Mouse (Mus musculus) T-helper 2 cell (primary cell): Measurements from ENCODE around the gene Lcn2.

Experiments
- in situ Hi-C: fragments of 300-600 bp; cut with MboI, MseI; formaldehyde crosslinking; loops from one replicate; pipeline ENCODE4 v1.15.1; 2025; ENCODE audit warnings: high pct_unique_total_duplicates

Lcn2 gene

DNA sequence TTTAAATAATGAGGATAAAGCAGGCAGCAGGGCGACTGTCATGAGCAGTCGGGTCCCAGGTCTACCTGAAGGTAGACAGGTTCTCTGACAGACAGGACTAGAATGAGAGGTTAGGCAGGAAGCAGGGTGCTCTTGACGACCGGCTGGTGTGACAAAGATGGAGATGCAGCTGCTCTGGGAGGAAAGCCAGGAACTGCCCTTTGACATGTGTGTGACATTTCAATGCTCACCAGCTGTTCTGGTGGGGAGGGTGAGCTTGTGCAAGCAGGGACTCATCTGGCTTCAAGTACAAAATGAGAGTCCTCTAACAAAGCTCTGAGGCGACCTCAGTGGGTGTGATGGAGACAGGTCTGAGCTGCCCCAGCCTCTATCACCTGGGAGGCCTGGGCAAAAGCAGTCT, 25.9 kb upstream of the Lcn2 start:
- in situ Hi-C loops = no loop called here

DNA sequence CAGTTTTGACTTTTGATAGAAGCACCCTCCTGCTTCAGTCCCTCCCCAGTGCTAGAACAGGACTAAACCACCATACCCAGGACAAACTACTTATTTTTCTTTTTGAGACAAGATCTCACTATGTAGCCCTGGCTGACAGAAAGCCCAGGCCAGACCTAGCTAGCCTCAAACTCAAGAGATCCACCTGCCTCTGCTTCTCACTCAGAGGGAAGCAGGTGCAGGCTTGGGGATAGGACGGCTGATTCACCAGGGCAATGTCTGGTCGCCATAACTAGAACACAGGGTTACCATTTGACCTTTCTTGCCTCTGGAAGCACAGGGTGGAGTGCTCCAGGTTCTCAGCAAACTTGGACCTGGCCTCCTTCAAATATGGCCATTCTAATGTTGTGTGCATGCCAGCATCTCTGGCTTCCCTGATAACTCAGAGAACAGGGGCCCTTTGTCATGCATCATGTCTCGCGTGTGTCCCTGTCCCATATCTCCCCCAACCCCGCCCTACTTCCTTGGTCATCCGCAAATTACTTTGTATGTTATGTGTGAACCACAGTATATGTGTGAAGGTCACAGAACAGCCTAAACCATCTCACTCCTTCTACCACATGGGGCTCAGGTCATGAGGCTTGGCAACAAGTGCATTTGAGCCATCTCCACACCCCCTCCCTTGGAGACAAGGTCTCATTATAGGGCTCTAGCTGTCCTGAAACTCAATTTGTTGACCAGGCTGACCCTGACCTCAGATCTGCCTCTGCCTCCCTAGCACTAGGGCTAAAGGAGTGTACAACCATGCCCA, 24.9 kb upstream of the Lcn2 start:
- in situ Hi-C loops = no loop called here

DNA sequence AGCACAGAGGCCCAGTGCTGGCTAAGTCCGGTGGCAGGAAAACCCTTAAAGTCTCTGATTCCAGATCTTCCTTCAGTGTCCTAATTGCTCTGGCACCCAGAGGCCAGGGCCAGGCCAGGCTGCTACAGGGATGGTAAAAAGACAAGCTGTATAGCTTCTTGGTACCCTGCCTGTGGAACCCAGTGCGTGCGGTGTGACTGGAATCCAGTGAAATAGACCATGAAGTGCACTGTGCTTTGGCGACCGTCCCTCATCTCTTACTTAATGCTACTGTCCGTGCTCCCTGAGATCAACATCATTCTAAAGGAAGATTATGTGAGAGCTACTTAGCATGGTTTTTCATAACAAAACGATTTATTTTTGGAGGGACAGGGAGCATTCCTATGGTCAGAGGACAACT, 23.4 kb upstream of the Lcn2 start:
- in situ Hi-C loops = no loop called here

DNA sequence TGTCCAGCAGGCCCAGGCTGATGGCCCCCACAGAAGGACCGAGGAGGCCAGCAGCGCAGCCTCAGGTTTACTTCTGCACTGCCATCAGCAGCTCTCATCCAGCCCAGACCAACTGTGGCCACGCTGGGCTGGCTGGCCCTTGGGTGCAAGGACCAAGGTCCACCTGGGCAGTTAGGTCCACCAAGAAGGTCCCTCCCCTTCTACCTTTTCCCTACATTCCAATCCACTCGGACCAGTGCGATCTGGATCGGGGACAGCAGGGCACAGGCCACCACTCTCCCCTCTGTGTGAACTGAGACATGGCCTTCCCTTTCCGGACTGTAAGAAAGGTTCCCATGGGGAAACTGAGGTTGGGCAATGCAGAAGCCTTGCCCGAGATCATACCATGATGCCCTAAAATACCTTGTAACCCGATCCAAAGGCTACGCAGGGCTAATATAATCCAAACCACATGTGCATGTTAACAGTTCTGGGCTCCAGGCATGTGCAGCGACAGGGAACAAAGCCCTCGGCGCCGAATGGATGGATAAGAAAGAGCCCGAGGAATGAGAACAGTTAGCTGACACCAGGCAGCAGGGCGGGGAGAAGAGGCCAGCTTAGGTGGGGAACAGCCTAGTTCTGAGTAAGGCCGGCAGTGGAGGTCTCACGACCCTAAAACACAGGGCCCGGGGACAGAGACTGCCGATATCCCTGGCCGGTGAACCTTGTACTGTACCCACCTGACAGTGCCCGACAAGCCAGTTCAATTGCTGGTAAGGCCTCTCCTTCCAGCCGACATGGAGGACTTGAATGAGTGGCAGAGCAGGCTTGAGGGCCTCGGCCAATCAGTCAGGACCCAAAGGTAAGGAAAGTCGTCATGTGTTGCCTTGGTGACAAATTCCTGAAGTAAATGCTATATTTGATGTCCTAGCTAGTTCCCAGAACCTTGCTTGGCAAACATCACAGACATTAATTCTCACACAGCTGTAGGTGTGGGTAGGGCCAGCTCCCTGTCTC, 20.7 kb upstream of the Lcn2 start:
- in situ Hi-C loops = loop anchor here (5.0 kb wide), 1 partner anchor 79 kb away; no protein-coding TSS in a partner anchor

GRCm38 (mm10) chr2:32407144-32407824, 19.2 kb upstream of the Lcn2 start:
- in situ Hi-C loops = loop anchor here (5.0 kb wide), 1 partner anchor 80 kb away; no protein-coding TSS in a partner anchor

DNA sequence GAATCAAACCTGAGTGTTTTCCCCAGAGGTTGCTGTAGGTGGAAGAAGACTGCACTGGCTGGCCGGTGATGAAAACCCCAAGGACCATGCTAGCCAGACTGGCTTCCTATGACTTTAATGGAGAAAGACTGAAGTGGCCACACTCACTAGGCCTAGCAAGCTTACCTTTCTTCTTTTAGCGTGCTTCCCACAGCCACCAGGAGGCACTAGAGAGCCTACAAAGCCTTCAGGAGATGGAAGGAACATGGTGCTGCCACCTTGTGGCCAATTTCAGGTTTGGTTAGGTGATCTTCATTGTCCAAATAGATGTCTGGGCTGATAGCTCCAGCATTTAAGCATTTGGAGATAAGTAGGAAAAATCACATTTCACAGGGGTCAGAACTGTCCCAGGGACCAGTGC, 16.6 kb upstream of the Lcn2 start:
- in situ Hi-C loops = loop anchor here (5.0 kb wide), 1 partner anchor 83 kb away; no protein-coding TSS in a partner anchor

- in situ Hi-C loops = no loop called here
Measured at GRCm38 (mm10) chr2:32396695-32397094, 8.6 kb upstream of the Lcn2 start.

GRCm38 (mm10) chr2:32395946-32396621, 8.0 kb upstream of the Lcn2 start:
- in situ Hi-C loops = no loop called here

GRCm38 (mm10) chr2:32395484-32395945, 7.5 kb upstream of the Lcn2 start, which contains the start of gene Ptges2:
TSS of gene Ptges2 (plus strand) at chr2:32395896.
- in situ Hi-C loops = no loop called here

DNA sequence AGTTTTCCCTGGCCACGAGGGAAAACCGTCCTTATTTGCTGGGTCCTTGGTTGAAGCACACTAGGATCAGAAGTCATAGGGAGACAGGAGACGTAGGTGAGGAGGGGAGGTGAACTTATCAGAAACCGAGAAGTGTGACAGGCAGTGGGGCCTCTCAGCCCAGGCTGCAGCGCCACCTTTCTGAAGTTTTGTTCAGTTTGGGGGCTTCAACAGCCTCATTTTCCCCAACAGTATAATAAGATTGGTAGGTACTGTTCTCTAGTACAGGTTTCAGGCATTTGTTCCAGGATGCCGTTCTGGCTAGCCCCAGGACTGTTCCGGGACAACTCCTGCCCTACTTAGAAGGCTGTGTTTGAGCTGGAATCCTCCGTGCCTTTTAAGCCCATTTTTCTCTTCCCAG, 6.9 kb upstream of the Lcn2 start:
- in situ Hi-C loops = no loop called here

DNA sequence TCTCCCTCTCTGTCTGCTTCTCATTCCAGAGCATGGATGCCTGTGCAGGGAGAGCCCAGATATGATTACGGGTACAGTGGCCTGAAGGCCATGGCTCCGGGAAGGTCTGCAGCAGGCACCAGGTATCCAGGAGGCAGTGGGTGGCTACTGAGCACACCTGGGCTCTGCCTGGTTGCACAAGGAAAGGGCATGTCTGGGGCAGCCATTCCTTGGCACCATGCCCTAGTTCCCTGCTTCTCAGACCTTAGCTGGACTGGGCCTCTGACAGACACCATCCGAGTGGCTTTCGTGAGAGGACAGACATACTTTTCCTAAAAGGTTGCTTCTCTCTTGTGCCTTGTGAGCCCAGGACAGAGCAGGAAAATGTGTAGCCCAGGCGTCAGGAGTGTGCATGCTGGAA, 4.0 kb upstream of the Lcn2 start:
- in situ Hi-C loops = no loop called here

GRCm38 (mm10) chr2:32390871-32391270, 2.8 kb upstream of the Lcn2 start:
- in situ Hi-C loops = no loop called here

- in situ Hi-C loops = no loop called here
Measured at GRCm38 (mm10) chr2:32389157-32389556, 1.1 kb upstream of the Lcn2 start.

DNA sequence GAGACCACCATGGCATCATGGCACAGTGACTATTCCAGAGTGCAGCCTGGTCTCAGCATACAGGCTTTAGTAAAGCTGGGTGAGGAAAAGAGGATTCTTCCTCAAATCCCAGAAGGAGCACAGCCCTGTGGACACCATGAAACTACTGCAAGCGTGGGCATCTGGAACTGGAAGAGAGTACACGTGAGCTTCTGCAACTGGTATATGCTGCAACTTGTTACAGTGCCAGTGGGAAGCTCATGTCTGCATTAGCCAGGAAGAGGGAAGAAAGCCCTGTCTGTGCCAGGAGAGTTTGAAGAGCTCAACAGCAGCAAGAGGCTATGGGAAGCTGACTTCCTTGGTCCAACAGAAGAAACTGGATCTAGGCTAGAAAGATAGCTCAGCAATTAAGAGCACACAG, 5.4 kb downstream of the Lcn2 start:
- in situ Hi-C loops = no loop called here

GRCm38 (mm10) chr2:32381775-32382223, 6.3 kb downstream of the Lcn2 start, which contains the start of gene 1110008P14Rik:
TSS of gene 1110008P14Rik (minus strand) at chr2:32381938.
- in situ Hi-C loops = no loop called here

DNA sequence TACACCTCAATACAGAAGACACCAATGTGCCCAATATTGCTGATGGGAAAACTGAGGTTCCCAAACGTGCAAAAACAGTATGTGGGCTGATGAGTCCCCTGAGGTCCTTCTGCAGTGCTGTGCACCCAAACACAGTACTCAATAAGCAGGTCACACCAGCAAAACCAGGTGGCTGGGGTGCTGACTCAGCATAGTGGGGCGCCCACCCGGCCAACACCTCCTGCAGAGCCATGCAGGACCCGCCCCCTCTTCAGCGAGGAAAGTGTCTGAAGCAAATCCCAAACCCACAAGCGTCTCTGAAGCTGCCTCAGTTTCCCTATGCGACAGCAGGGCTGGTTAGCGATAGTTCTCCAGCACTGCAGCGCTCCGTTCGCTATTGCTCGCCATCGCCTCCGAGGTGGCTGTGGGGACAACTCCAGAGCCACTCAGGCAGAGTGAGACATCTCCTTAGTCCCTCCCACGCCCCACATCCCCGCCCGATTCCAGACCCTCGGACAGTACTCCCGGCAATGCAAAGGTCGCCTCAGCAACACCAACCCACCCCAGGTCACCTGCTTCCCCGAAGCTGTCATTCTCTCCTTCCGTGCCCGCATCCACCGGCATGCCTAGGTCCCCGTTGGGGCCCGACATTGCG, 6.8 kb downstream of the Lcn2 start:
- in situ Hi-C loops = no loop called here

- in situ Hi-C loops = no loop called here
Measured at GRCm38 (mm10) chr2:32380001-32380500, 8.0 kb downstream of the Lcn2 start.

- in situ Hi-C loops = no loop called here
Measured at GRCm38 (mm10) chr2:32376963-32377362, 11.1 kb downstream of the Lcn2 start.

GRCm38 (mm10) chr2:32375317-32375940, 12.6 kb downstream of the Lcn2 start:
- in situ Hi-C loops = no loop called here

GRCm38 (mm10) chr2:32374191-32374590, 13.9 kb downstream of the Lcn2 start:
- in situ Hi-C loops = no loop called here
